Mouse (Mus musculus): Measurements from ENCODE around the gene Tnrc6b. TPM values are rescaled to one million over a fixed set of nuclear protein-coding genes. Genes with fewer than 3 reads are reported as not detected.
A peak's percentile ranks its signal among the peaks of the same experiment; 100 is the strongest.

Gene Tnrc6b
- total RNA-seq, 2 experiments from 2014 or later, result 55.4 to 56.4 TPM

DNA sequence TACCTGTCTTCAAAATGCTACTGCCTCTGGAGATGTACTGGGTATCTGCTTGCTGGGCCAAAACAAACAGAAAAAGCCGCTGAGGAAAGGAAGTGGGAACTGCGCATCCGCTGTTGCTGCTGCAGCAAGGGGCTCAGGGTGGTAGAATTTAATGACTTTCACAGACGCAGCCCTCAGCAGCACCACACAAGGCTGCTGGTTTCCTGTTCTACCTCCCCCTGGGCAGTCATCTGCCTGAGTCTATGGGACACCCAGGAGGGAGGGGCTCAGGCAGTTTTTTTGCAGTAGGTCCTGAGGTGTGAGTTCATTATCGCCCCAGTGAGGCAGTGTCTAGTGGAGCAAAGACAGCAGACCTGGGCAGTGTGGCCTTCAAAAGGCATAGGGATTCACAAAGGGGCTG lies 13.5 kb upstream of the Tnrc6b start:
- intact Hi-C loops (cut with DNase I), result no loop called here
- no peak for DNase-seq

DNA sequence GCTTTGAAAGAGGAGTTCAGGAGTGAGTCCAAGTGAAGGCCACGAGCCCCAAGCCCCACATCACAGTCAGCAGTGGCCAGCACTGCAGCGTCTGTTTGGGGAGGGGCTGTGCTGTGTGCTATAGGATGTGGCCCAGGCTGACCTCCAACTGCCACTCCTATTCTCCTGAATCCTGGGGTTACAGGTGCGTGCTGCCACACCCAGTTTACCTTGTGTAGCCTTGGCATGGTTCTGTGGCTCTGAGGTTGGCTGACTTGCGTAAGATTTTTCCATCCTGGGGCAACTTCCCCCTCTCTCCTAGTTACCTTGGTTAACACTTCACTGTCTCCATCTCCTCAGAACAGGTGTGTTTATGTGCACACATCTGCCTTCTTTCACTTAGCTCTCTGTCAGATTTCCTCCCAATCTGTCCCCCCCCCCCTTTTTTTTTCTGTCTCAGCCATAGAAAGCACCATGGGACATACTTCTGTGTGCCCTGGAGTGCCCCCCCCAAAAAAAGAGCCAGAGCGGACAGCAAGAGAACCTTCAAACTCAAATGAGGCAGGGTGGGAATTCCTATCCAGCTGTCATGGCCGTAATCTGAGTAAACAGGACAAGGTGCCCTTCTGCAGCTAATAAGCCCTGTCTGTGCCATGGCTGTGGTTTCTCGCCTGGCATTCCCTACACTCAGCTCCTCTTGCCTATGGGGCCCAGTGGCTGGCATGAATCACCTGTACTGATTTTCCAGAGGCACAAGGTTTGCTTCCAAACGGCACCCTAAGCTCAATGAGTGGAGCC lies 9.4 kb upstream of the Tnrc6b start:
- intact Hi-C loops (cut with DNase I), result loop anchor here (5.0 to 10.0 kb wide), 2 partner anchors 614 to 747 kb away; no protein-coding TSS in a partner anchor

DNA sequence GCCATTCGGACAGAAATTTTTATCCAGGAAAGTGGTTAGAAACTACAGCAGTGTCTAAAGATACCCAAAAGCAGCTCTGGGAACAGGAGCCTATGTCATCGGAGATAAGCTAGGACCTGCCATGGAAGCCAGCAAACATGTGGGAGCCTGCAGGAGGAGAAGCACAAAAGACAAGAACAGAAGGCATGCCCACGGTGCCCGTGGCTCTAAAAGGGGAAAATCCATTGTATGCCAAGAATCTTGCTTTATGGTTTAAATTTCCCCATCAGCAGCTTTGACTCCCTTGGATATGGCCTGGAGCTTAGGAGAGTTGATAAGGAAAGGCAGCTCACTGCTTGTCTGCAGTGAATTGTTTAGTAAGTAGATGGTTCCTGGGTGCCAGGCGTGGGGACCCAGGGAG lies 8.2 kb upstream of the Tnrc6b start:
- intact Hi-C loops (cut with DNase I), result loop anchor here (5.0 to 10.0 kb wide), 2 partner anchors 616 to 748 kb away; no protein-coding TSS in a partner anchor
- no peak for DNase-seq

More for the DNA sequence above, 9.4 kb upstream of the Tnrc6b start:
- DNase-seq, result no peak

DNA sequence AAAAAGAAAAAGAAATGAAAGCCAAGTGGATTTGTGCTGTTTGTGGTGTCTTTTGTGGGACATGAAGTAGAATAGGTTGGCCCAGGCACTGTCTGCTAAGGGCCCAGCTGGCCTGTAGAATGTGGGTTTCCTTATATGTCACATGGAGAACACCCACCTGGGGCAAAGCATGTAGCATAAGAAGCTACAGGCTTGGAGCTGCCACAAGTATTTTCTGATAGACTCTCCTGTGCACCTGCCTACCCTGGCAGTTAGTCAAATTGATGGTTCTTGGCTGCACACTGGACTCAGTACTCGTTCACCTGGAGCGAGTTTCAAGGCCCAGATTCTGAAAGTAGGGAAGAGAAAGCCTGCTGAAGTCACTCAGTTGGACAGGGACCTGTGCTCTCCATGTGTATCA lies 7.6 kb upstream of the Tnrc6b start:
- no peak for DNase-seq
- intact Hi-C loops (cut with DNase I), result loop anchor here (5.0 to 10.0 kb wide), 2 partner anchors 616 to 749 kb away; no protein-coding TSS in a partner anchor

DNA sequence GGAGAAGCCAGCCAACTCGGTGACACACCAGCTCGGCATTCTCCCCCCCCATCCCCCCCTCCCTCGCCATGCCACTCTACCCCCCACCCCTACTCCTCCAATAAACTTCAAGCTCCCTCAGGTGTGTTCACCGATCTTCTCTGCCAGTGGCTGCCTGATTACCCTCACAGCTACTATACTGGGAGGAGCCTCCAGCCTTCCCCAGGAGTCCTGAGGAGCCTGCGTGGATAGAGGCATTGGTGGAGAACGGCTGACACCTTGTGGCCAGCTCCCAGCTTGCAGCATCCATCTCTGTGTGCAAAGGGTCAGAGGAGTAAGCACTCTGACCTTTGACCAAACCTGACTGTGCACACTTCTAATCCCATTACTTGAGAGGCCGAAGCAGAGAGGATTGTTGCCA lies 6.8 kb upstream of the Tnrc6b start:
- intact Hi-C loops (cut with DNase I), result loop anchor here (1.0 to 10.0 kb wide), 3 partner anchors 438 to 749 kb away; no protein-coding TSS in a partner anchor
- DNase-seq, result peak; percentile 76 to 83

DNA sequence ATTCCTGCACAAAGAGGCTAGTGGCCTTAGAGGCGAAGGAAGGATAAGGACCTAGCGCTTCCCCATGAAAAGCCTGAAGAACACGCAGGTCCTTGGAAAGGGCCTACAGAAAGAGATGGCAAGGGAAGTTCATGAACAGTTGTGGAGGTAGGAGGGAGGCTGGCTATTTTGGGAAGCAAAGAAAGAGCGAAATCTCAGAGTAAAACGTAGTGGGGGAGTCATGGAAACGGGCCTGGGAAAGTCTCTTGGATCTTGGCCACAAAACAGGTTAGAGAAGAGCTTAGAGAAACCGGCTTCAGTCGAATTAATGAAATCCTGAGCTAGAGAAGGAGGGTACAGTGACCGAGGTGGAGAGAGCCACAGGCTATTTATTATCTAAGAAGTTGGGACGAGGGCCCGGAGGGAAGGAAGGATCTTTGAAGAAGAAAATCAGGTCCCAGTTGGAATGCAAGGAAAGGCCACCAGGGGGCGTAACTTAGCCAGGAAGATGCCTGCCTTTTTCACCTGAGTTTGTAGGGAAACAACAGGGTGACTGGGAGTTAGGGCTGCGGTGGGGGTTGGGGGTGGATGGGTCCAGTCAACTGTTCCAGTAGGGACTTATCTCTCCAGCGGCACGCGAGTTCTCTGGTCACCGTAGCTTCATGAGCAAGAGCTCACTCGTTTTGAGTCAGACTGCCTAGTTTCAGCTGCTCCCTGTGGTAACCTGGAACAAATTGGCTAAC lies 5.1 kb upstream of the Tnrc6b start:
- peak; percentile 78 to 88 for DNase-seq
- intact Hi-C loops (cut with DNase I), result loop anchor here (2.0 to 10.0 kb wide), 4 partner anchors 177 to 751 kb away; partner anchors contain the start of gene Adsl

DNA sequence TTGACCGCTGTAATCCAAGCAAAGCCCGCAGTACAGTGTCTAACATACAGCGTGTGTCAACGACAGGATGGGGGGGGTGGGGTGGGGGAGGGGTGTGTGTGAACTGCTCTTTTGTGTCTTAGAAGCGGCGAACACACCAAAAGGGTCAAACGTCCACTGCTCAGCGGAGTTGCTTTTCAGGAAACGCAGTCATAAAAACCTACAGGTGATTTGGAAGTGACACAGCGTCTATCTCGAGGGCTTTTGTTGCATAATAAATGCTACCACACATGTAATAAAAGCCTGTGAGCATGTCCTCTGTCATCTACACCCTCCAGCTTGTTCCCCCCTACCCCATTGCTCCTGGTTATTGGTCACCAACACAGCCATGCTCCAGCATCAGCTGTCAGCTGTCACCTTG lies 4.5 kb upstream of the Tnrc6b start:
- intact Hi-C loops (cut with DNase I), result loop anchor here (2.0 to 10.0 kb wide), 4 partner anchors 176 to 752 kb away; partner anchors contain the start of gene Adsl
- DNase-seq, result peak in 1 of 2 experiments; percentile 9

DNA sequence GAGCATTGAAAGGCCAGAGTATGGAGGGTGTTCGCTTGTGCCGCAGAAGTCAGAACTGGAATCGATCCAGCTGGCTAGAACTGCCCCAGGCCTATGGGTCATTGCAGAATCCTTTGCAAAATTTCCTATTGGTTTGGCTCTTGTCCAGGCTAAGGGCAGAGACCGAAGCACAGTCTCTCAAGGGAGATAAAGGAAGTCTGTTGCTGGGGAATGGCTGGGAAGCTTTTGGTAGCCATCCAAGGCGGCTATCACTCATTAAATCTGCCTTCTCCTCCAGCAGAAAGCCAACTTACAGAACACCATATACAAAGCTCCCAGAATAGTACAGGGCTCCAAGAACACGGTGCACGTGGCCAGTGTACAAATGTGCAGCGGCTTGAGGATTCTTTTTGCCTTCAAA lies 4.0 kb upstream of the Tnrc6b start:
- intact Hi-C loops (cut with DNase I), result loop anchor here (2.0 to 10.0 kb wide), 4 partner anchors 176 to 752 kb away; partner anchors contain the start of gene Adsl
- DNase-seq, result peak; percentile 58 to 67

DNA sequence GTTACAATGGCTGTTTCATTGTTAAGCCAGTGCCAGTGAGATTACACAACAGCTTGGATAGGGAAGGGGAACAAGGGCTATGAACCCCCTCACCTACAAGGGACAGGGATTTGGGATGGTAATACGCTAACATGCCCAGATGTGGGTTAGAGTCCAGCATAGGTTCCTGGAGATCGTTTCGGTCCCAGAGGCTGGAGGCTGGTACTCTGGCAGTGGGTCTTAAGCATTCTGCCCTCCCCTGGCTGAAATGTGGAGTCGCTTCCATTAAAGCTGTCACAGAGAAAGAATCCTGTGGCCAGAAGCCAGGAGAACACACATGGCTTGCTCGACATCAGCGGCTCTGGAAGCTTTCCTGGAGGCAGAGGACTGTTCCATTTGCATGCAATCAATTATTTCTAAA lies 1.5 kb upstream of the Tnrc6b start:
- DNase-seq, result peak; percentile 58 to 76
- intact Hi-C loops (cut with DNase I), result loop anchor here (5.0 to 10.0 kb wide), 2 partner anchors 488 to 755 kb away; no protein-coding TSS in a partner anchor

DNA sequence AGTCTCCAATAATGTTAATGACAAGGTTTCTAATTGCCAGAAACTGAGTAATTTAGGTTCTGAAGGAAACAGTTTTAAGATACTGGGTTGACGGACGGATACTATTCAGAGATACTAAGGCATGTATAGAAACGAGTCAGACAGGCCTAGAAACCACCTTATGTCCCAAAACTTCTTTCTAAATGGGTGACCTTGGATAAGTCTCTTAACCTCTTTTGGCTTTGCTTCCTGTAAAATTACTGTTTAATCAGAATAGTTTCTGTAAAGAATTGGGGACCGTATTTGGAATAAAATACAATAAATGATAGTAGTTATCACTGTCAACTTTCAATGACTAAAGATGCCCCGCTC lies 881 bp upstream of the Tnrc6b start:
- intact Hi-C loops (cut with DNase I), result loop anchor here (2.0 kb wide), 1 partner anchor 89 kb away; no protein-coding TSS in a partner anchor

DNA sequence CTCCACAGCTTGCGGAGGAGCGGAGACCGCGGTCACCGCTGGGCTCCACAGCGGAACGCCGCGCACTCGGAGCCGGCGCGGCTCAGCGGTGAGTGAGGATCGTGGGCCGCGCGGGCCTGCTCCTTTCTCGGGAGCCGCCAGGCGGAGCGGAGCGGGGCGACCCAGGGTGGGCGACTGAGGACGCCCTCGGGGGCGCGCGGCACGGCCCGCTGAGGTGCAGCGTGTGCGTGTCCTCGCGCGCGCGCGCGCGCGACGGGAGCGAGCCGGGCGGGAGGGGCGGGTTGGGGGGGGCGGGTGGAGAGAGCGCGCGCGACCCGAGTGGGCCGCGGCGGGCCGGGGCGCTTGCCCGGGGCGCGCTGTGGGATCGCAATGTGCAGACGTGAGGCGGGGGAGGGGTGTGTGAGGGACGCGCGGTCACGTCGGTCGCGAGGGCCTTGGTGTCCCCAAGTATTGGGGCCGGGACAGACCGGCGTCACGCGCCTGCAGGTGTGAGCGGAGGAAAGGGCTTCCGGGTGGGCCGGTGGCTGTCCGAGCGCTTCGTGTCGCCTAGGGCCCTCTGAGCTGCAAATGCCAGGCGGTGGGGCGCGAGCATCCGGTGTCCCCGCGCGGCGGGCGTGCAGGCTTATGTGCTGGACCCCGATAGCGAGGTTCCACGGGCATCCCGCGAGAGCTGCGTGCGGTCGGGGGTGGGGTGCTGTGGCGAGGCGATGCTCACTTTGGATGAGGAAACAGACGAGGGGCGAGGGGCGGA lies 463 bp downstream of the Tnrc6b start:
- intact Hi-C loops (cut with DNase I), result loop anchor here (2.0 kb wide), 1 partner anchor 87 kb away; no protein-coding TSS in a partner anchor
- DNase-seq, result peak; percentile 49 to 62

More for the DNA sequence above, 881 bp upstream of the Tnrc6b start:
- DNase-seq, result no peak

DNA sequence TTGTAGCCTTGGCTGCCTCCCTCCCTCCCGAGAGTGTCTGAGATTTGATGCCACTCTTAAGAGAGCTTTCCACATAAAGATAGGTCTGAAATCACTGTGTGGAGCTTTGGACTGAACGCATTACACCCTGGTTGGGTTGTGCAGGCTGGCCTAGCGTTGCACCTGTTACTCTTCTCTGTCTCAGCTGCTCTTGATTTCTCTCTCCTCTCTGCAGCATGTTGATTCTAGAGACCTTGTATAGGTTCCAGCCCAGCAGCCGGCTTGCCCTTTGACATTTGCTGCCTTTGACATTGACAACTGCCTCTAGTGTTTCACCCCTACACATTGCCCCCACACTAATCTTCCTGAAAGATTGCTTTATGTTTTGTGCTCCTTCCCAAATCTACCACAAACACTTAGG lies 3.2 kb downstream of the Tnrc6b start:
- DNase-seq, result no peak
- intact Hi-C loops (cut with DNase I), result no loop called here

DNA sequence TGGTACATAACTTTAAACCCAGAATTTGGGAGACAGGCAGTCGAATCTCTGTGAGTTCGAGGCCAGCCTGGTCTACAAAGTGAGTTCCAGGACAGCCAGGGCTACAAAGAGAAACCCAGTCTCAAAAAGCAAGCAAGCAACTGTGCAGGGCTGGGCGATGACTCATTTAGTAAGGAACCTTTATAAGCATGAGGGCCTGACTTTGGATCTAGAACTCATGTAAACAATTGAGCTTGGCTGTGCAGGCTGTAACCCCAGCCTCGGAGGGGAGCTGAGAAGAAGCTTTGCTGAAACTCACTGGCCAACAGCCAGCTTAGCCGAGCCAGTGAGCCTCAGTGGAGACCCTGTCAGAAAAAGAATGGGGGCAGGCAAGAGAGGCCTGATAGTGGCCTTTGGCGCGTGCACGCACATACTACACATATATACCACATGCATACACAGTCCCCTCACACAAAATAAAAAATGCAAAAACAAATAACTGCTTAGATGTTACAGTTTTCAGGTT lies 5.6 kb downstream of the Tnrc6b start:
- no peak for DNase-seq
- intact Hi-C loops (cut with DNase I), result loop anchor here (5.0 kb wide), 1 partner anchor 61 kb away; no protein-coding TSS in a partner anchor

DNA sequence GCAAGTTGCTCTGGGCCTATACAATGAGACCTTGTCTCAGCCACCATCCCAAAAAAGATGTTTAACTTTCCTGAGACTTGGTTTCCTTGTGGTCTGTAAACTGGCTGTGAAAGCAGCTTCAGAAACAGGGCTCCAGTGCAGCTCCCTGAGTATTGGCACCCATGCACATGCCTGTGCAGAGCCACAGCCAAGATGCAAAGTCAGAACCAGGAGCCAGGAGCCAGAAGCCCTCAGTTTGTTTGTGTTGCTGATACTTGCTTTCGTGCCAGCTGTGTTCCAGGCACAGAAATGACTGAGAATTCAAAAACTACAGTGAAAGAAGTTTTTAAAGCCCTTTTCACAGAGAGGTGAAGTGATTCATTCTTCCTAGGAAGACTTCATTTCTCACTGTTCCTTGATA lies 6.3 kb downstream of the Tnrc6b start:
- intact Hi-C loops (cut with DNase I), result loop anchor here (5.0 kb wide), 1 partner anchor 60 kb away; no protein-coding TSS in a partner anchor

DNA sequence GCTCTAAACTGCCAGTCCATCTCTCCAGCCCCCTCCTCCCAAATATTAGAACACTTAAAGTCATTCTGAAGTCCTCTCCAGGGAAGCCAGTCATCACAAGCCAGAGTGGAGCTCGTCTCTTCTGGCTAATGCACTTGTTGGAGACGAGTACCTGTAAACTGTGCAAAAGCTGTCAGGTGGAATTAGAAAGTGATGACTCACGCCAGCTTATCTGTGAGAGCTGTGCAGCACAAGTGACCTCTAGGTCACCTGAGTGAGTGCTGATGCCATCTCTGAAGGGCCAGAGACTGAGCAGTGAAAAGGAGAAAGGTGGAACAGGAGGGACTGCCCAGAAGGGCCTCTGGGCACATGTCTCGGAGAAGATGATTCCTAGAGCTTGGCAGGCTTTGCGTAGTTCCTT lies 9.1 kb downstream of the Tnrc6b start:
- no peak for DNase-seq
- intact Hi-C loops (cut with DNase I), result no loop called here

More for the DNA sequence above, 6.3 kb downstream of the Tnrc6b start:
- peak in 1 of 2 experiments; percentile 44 for DNase-seq

DNA sequence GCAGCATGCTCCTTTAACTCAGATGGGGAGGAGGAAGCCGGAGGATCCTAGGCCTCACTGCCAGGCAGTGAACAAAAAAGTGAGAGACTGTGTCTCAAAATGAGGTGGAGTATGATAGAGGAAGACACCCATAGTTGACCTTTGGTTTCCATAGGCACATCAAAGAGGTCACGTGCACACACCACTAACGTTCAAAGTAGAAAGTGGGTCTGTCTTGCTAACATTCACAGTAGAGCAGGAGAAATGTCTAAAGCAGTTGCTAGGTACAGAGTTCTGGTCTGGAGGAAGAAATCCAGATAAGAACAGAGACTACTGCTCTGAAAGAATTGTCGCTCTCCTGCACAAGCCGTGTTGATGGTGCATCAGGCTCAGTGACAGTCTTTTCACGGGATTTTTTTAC lies 10.7 kb downstream of the Tnrc6b start:
- intact Hi-C loops (cut with DNase I), result no loop called here
- no peak for DNase-seq

DNA sequence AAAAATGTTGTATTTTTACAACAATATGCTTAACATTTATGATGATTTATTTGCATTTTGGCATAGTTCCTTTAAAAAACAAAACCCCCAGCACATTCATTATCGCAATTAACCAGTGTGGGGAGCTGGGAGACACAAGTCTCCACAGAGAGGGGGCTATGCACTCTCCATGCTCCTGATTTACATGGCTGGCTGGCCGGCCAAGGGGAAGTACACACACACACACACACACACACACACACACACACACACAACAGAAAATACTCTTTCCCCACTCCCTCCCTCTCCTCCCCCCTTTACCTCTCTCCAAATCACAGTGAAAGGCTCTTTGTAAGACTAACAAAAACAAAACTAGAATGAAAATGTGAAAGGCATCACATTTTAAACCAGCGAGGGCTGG lies 11.3 kb downstream of the Tnrc6b start:
- DNase-seq, result no peak
- intact Hi-C loops (cut with DNase I), result no loop called here

DNA sequence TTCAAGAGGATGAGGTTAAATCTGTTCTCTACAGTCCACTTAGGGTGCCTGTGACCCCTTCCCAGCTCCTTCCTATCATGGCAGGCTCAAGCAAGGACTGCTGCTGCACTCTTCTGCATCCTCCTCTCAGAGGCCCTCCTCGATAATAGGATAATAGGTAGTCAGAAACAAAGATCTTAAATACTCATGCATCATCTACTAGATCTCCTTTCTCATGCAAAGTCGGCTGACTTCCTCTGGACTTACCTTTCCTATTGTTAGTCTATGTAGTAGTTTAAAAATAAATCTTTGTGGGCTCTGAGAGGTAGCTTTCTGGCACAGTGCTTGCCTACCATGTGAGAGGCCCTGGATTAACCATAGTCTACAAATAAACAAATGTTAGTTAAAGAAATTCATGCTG lies 18.4 kb downstream of the Tnrc6b start:
- intact Hi-C loops (cut with DNase I), result no loop called here
- DNase-seq, result no peak

DNA sequence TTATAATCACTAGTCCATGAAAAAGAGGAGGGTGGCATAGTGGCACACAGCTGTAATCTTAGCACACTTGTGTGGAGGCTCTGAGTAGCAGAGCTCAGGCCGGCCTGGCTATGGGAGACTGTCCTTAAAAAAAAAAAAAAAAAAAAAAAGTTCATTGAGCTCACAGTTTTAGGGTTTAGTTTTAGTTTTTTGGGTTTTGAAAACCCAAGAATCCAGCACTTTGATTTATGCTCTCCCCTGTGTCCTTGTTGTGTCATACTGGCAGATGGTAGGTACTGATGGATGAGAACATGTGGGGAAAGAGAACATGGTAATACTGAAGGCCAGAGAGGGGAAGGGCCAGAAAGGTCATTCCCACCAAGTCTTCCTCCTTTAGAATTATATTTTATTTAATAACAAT lies 19.9 kb downstream of the Tnrc6b start:
- intact Hi-C loops (cut with DNase I), result no loop called here

DNA sequence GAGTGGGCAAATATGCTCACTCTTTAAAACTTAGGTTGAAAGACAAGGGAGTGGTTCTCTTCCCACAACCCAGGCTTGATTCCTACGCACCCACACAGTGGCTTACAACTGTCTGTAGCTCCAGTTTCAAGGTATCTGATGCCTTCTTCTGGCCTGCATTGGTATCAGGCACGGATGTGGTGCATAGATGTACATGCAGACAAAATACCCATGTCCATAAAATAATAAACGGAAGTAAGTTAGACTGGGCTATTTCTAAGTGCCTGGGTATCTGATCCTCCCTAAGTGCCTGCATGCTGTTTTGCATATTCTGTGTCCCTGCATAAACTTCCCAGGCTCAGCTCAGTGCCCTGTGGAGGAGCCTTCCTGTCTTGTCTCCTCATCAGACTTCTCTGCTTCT lies 20.4 kb downstream of the Tnrc6b start:
- intact Hi-C loops (cut with DNase I), result no loop called here
- DNase-seq, result no peak

More for the DNA sequence above, 19.9 kb downstream of the Tnrc6b start:
- DNase-seq, result no peak

Measured in heart, postnatal 14 days (tissue).